Mouse (Mus musculus) midbrain, embryonic 14.5 days (tissue): ENCODE data around the gene Fbxw7. TPM values are rescaled to one million over a fixed set of nuclear protein-coding genes. Genes with fewer than 3 reads are reported as not detected.
A peak's percentile ranks its signal among the peaks of the same experiment; 100 is the strongest.

Experiments used
- ATAC-seq: fragments of 200-750 bp; cut with Nextera tagmentation; 2 replicates; pipeline ENCODE4 v1.8.0; 2017; ENCODE audit warnings: moderate number of reproducible peaks, moderate library complexity; ENCODE audit not compliant: low FRiP score, low TSS enrichment
- DNase-seq: peaks from one replicate; pipeline ENCODE4 v3.0.0-alpha.2; 2015
- H3K27ac ChIP-seq: fragments of 300-500 bp; sonication (generic); replicated peaks from 2 replicates; pipeline ENCODE4 v1.5.1; 2014; ENCODE audit warnings: mild to moderate bottlenecking, low read depth, low read length, moderate library complexity
- H3K27me3 ChIP-seq: fragments of 300-500 bp; sonication (generic); 2 replicates; pipeline ENCODE4 v1.6.1; 2014; ENCODE audit warnings: low read length, control low read depth, mixed read lengths; ENCODE audit not compliant: control insufficient read depth, insufficient read depth
- H3K36me3 ChIP-seq: fragments of 300-500 bp; sonication (generic); 2 replicates; pipeline ENCODE4 v1.6.1; 2014; ENCODE audit warnings: low read length, control low read depth; ENCODE audit not compliant: control insufficient read depth, insufficient read depth
- H3K4me1 ChIP-seq: fragments of 300-500 bp; sonication (generic); 2 replicates; pipeline ENCODE4 v1.6.1; 2014; ENCODE audit warnings: mild to moderate bottlenecking, antibody characterized with exemption, low read length, control low read depth; ENCODE audit not compliant: control insufficient read depth, insufficient read depth
- H3K4me2 ChIP-seq: fragments of 300-500 bp; sonication (generic); 2 replicates; pipeline ENCODE4 v1.6.1; 2014; ENCODE audit warnings: mild to moderate bottlenecking, low read length, moderate library complexity
- H3K4me3 ChIP-seq: fragments of 300-500 bp; sonication (generic); replicated peaks from 2 replicates; pipeline ENCODE4 v1.5.1; 2014; ENCODE audit warnings: low read depth, low read length
- H3K9ac ChIP-seq: fragments of 300-500 bp; sonication (generic); replicated peaks from 2 replicates; pipeline ENCODE4 v1.6.1; 2014; ENCODE audit warnings: mild to moderate bottlenecking, low read length, moderate library complexity
- H3K9me3 ChIP-seq: fragments of 300-500 bp; sonication (generic); 2 replicates; pipeline ENCODE4 v1.6.1; 2016; ENCODE audit warnings: low read length, control low read depth, mixed read lengths; ENCODE audit not compliant: control insufficient read depth
- WGBS: fragments of 180-500 bp; shearing (Covaris S2); extraction: QIAGEN DNeasy Blood & Tissue Kit; methylation state at CpG from one replicate; pipeline ENCODE4 v1.1.7; 2014; 5-methylcytosine and 5-hydroxymethylcytosine counted together
- polyA plus RNA-seq: library from polyadenylated mRNA; unstranded; fragments of >200 nt; fragmentation: Nextera tagmentation; extraction: Ambion mirVana; gene quantifications from 2 replicates; pipeline ENCODE4 v1.2.1, GENCODE M21; 2014

Fbxw7 gene
- polyA plus RNA-seq, 1 experiment from 2014 or later, result 24.7 TPM

- H3K4me3 ChIP-seq, result no peak overlapping the region
- H3K4me1 ChIP-seq, result no peaks in the 10 kb centered on the region
- DNase-seq (no peak), ATAC-seq (no peak)
- H3K9ac ChIP-seq, result no peak overlapping the region
- 98% methylated on average over 2 of the region's 2 CpGs for WGBS
- peaks cover 18% of the 10 kb centered on the region; the same call in 1 of the 2 replicates for H3K36me3 ChIP-seq
- no peak overlapping the region for H3K27ac ChIP-seq
- no peak overlapping the region for H3K4me2 ChIP-seq
- H3K9me3 ChIP-seq, result no peaks in the 10 kb centered on the region
- no peaks in the 10 kb centered on the region for H3K27me3 ChIP-seq
Measured at GRCm38 (mm10) chr3:84980158-84980557, 165.1 kb downstream of the Fbxw7 start.

GRCm38 (mm10) chr3:84982688-84983087, 167.6 kb downstream of the Fbxw7 start:
- Histone ChIP-seq H3K4me3 (no peak overlapping the region), H3K9me3 (no peaks in the 10 kb centered on the region), H3K9ac (no peak overlapping the region), H3K27ac (no peak overlapping the region), H3K4me2 (no peak overlapping the region), H3K27me3 (no peaks in the 10 kb centered on the region), H3K4me1 (no peaks in the 10 kb centered on the region), H3K36me3 (peaks cover 5% of the 10 kb centered on the region; the same call in 1 of the 2 replicates)
- WGBS, result 74% methylated on average over 4 of the region's 4 CpGs
- ATAC-seq, result no peak
- DNase-seq, result no peak

GRCm38 (mm10) chr3:84985121-84985625, 170.1 kb downstream of the Fbxw7 start:
- Histone ChIP-seq H3K27me3 (no peaks in the 10 kb centered on the region), H3K4me1 (no peaks in the 10 kb centered on the region), H3K27ac (no peak overlapping the region), H3K4me2 (no peak overlapping the region), H3K4me3 (no peak overlapping the region), H3K9ac (no peak overlapping the region), H3K36me3 (0 out of 2 replicates have a peak, but pooled peaks cover under 1% of the 10 kb centered on the region), H3K9me3 (no peaks in the 10 kb centered on the region)
- DNase-seq (no peak), ATAC-seq (no peak)
- WGBS, result 92% methylated on average over 8 of the region's 8 CpGs

GRCm38 (mm10) chr3:84988880-84989279, 173.8 kb downstream of the Fbxw7 start:
- Histone ChIP-seq H3K4me1 (no peaks in the 10 kb centered on the region), H3K27me3 (no peaks in the 10 kb centered on the region), H3K9me3 (peaks cover 6% of the 10 kb centered on the region; the same call in 1 of the 2 replicates), H3K4me3 (no peak overlapping the region), H3K27ac (no peak overlapping the region), H3K9ac (no peak overlapping the region), H3K36me3 (no peaks in the 10 kb centered on the region), H3K4me2 (no peak overlapping the region)
- ATAC-seq, result no peak
- WGBS, result 95% methylated on average over 4 of the region's 4 CpGs
- DNase-seq, result no peak

GRCm38 (mm10) chr3:85005257-85005656, 190.2 kb downstream of the Fbxw7 start:
- WGBS, result 86% methylated on average over 2 of the region's 2 CpGs
- Histone ChIP-seq H3K27ac (no peak overlapping the region), H3K36me3 (no peaks in the 10 kb centered on the region), H3K4me1 (no peaks in the 10 kb centered on the region), H3K4me2 (no peak overlapping the region), H3K9me3 (no peaks in the 10 kb centered on the region), H3K27me3 (no peaks in the 10 kb centered on the region), H3K4me3 (no peak overlapping the region), H3K9ac (no peak overlapping the region)
- DNase-seq (no peak), ATAC-seq (no peak)

GRCm38 (mm10) chr3:85012889-85013288, 197.8 kb downstream of the Fbxw7 start:
- Histone ChIP-seq H3K4me2 (no peak overlapping the region), H3K4me3 (no peak overlapping the region), H3K27me3 (no peaks in the 10 kb centered on the region), H3K4me1 (no peaks in the 10 kb centered on the region), H3K9ac (no peak overlapping the region), H3K27ac (no peak overlapping the region), H3K36me3 (no peaks in the 10 kb centered on the region), H3K9me3 (no peaks in the 10 kb centered on the region)
- ATAC-seq (no peak), DNase-seq (no peak)
- WGBS, result 85% methylated on average over 6 of the region's 6 CpGs

- H3K36me3 ChIP-seq, result no peaks in the 10 kb centered on the region
- no peak overlapping the region for H3K4me3 ChIP-seq
- H3K27me3 ChIP-seq, result no peaks in the 10 kb centered on the region
- ATAC-seq (no peak), DNase-seq (peak; percentile 42)
- H3K4me2 ChIP-seq, result no peak overlapping the region
- H3K9ac ChIP-seq, result no peak overlapping the region
- H3K4me1 ChIP-seq, result no peaks in the 10 kb centered on the region
- no peaks in the 10 kb centered on the region for H3K9me3 ChIP-seq
- no peak overlapping the region for H3K27ac ChIP-seq
- WGBS, result 48% methylated on average over 9 of the region's 9 CpGs
Measured at GRCm38 (mm10) chr3:85015667-85016066, 200.6 kb downstream of the Fbxw7 start.

- no peak overlapping the region for H3K27ac ChIP-seq
- H3K4me3 ChIP-seq, result no peak overlapping the region
- no peaks in the 10 kb centered on the region for H3K27me3 ChIP-seq
- no peak for DNase-seq
- ATAC-seq, result no peak
- H3K4me1 ChIP-seq, result peaks cover 6% of the 10 kb centered on the region; the same call in 1 of the 2 replicates
- H3K9me3 ChIP-seq, result no peaks in the 10 kb centered on the region
- no peak overlapping the region for H3K4me2 ChIP-seq
- H3K9ac ChIP-seq, result no peak overlapping the region
- H3K36me3 ChIP-seq, result no peaks in the 10 kb centered on the region
Measured at GRCm38 (mm10) chr3:85020137-85020536, 205.1 kb downstream of the Fbxw7 start.

GRCm38 (mm10) chr3:85021816-85022215, 206.7 kb downstream of the Fbxw7 start:
- ATAC-seq (no peak), DNase-seq (no peak)
- Histone ChIP-seq H3K4me2 (no peak overlapping the region), H3K9me3 (no peaks in the 10 kb centered on the region), H3K9ac (no peak overlapping the region), H3K4me3 (no peak overlapping the region), H3K4me1 (peaks cover 6% of the 10 kb centered on the region; the same call in 1 of the 2 replicates), H3K27me3 (no peaks in the 10 kb centered on the region), H3K27ac (no peak overlapping the region), H3K36me3 (no peaks in the 10 kb centered on the region)
- 96% methylated on average over 6 of the region's 6 CpGs for WGBS
